Mouse (Mus musculus) forebrain, embryonic 12.5 days (tissue): Measurements from ENCODE around the gene Ttc30b. TPM values are rescaled to one million over a fixed set of nuclear protein-coding genes. Genes with fewer than 3 reads are reported as not detected.
"Not testable (repeated sequence)": the region's sequence is repeated elsewhere in the genome, so short reads cannot be mapped to it uniquely, and the experiment has no call there.

ENCODE experiments used
- ATAC-seq: fragments of 200-750 bp; cut with Nextera tagmentation; 2 replicates; pipeline ENCODE4 v1.8.0; 2017; ENCODE audit warnings: moderate TSS enrichment; ENCODE audit not compliant: low FRiP score
- H3K27ac ChIP-seq: fragments of 300-500 bp; sonication (generic); 2 replicates; pipeline ENCODE4 v1.5.1; 2016; ENCODE audit warnings: mild to moderate bottlenecking
- H3K27me3 ChIP-seq: fragments of 300-500 bp; sonication (generic); 2 replicates; pipeline ENCODE4 v1.6.1; 2016; ENCODE audit warnings: mild to moderate bottlenecking
- H3K36me3 ChIP-seq: fragments of 300-500 bp; sonication (generic); replicated peaks from 2 replicates; pipeline ENCODE4 v1.6.1; 2016; ENCODE audit warnings: mild to moderate bottlenecking
- H3K4me1 ChIP-seq: fragments of 300-500 bp; sonication (generic); 2 replicates; pipeline ENCODE4 v1.6.1; 2016
- H3K4me2 ChIP-seq: fragments of 300-500 bp; sonication (generic); 2 replicates; pipeline ENCODE4 v1.6.1; 2016; ENCODE audit warnings: mild to moderate bottlenecking, moderate library complexity
- H3K4me3 ChIP-seq: fragments of 300-500 bp; sonication (generic); replicated peaks from 2 replicates; pipeline ENCODE4 v1.5.1; 2016; ENCODE audit warnings: mild to moderate bottlenecking
- H3K9ac ChIP-seq: fragments of 300-500 bp; sonication (generic); 2 replicates; pipeline ENCODE4 v1.6.1; 2016; ENCODE audit warnings: mild to moderate bottlenecking
- H3K9me3 ChIP-seq: fragments of 300-500 bp; sonication (generic); 2 replicates; pipeline ENCODE4 v1.6.1; 2016
- WGBS: fragments of 180-500 bp; shearing (Covaris S2); methylation state at CpG from one replicate; pipeline ENCODE4 v1.1.7; 2016; 5-methylcytosine and 5-hydroxymethylcytosine counted together
- polyA plus RNA-seq: library from polyadenylated mRNA; unstranded; fragments of >200 nt; fragmentation: Nextera tagmentation; extraction: Ambion mirVana; gene quantifications from 2 replicates; pipeline ENCODE4 v1.2.1, GENCODE M21; 2016

Ttc30b gene
- polyA plus RNA-seq, 1 experiment from 2014 or later, result 7.8 TPM

GRCm38 (mm10) chr2:75964512-75964911 lies 26.1 kb upstream of the Ttc30b start:
- no peak overlapping the region for H3K9ac ChIP-seq
- ATAC-seq, result 0 out of 2 replicates have a peak, but pooled peaks have one; percentile 33
- peaks cover 29% of the 10 kb centered on the region for H3K4me1 ChIP-seq
- no peaks in the 10 kb centered on the region for H3K9me3 ChIP-seq
- H3K36me3 ChIP-seq, result no peaks in the 10 kb centered on the region
- WGBS, result 20% methylated on average over 14 of the region's 14 CpGs
- no peak overlapping the region for H3K27ac ChIP-seq
- peaks cover 5% of the 10 kb centered on the region; the same call in 1 of the 2 replicates for H3K27me3 ChIP-seq
- H3K4me3 ChIP-seq, result no peak overlapping the region
- H3K4me2 ChIP-seq, result peak overlapping the region; percentile 31

DNA sequence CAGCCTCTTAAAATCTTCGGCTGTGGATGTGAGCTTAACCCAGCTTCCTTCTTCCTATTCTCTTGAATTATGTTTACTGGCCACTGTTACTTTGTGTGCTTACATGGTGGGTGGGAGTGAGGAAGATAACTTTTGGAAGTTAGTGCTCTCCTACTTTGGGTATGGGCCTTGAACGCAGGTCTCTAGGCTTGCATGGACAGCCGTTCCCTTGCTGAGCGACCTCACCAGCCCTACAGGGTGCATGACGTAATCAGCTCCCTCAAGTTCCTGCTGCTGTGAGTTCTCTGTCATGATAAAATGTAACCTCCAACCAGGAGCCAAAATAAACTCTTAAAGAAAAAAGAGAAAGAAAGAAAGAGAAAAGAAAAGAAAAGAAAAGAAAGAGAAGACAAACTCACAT lies 25.7 kb upstream of the Ttc30b start:
- no peak for ATAC-seq
- Histone ChIP-seq H3K36me3 (no peaks in the 10 kb centered on the region), H3K27me3 (peaks cover 5% of the 10 kb centered on the region; the same call in 1 of the 2 replicates), H3K4me3 (no peak overlapping the region), H3K27ac (no peak overlapping the region), H3K9ac (no peak overlapping the region), H3K4me1 (peaks cover 33% of the 10 kb centered on the region), H3K4me2 (peak overlapping the region; percentile 31; the same call in 1 of the 2 replicates), H3K9me3 (no peaks in the 10 kb centered on the region)
- 80% methylated on average over 5 of the region's 5 CpGs for WGBS

DNA sequence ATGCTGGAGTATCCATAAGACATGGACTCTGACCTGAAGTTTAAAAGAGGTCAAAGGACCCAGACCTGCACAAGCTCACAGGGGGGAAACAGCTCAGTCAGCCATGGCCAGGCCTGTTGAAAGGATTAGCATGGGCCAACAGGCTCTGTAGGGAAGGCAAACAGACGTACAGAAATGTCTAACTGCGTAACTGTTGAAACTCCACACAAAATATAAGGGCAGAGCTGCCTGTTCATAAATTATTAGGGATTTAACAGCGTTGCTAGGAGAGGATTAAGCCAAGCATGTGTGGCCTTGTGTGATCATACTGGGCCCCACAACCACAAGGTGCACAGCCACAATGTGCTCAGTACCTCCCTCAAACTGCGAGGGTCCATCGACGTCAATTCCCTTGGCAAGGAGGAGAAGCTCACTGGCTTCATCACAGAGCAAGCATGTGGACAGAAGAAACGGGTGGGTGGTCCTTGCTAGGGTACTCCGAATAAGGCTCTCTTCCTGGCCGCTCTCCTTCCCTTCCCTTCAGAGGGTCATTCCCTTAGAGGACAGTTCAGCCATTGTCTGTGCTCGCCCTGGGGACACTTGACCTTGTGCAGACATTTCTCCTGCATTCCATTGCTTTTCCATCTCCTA lies 24.9 kb upstream of the Ttc30b start:
- peaks cover 40% of the 10 kb centered on the region for H3K4me1 ChIP-seq
- ATAC-seq, result no peak
- no peak overlapping the region for H3K9ac ChIP-seq
- no peak overlapping the region for H3K4me3 ChIP-seq
- peaks cover 5% of the 10 kb centered on the region; the same call in 1 of the 2 replicates for H3K27me3 ChIP-seq
- WGBS, result 57% methylated on average over 10 of the region's 10 CpGs
- H3K27ac ChIP-seq, result no peak overlapping the region
- no peaks in the 10 kb centered on the region for H3K36me3 ChIP-seq
- no peaks in the 10 kb centered on the region for H3K9me3 ChIP-seq
- no peak overlapping the region for H3K4me2 ChIP-seq

- H3K4me3 ChIP-seq, result no peak overlapping the region
- 52% methylated on average over 15 of the region's 15 CpGs for WGBS
- ATAC-seq, result no peak
- no peaks in the 10 kb centered on the region for H3K36me3 ChIP-seq
- H3K9me3 ChIP-seq, result no peaks in the 10 kb centered on the region
- peak overlapping the region; percentile 43 for H3K4me2 ChIP-seq
- H3K27me3 ChIP-seq, result peaks cover 5% of the 10 kb centered on the region; the same call in 1 of the 2 replicates
- H3K4me1 ChIP-seq, result peaks cover 36% of the 10 kb centered on the region
- H3K27ac ChIP-seq, result peak overlapping the region; percentile 51; the same call in 1 of the 2 replicates
- no peak overlapping the region for H3K9ac ChIP-seq
Measured at GRCm38 (mm10) chr2:75960366-75961330, 22.3 kb upstream of the Ttc30b start.

- Histone ChIP-seq H3K9ac (peak overlapping the region; percentile 33; the same call in 1 of the 2 replicates), H3K36me3 (no peaks in the 10 kb centered on the region), H3K27me3 (0 out of 2 replicates have a peak, but pooled peaks cover 5% of the 10 kb centered on the region), H3K4me1 (peaks cover 35% of the 10 kb centered on the region), H3K9me3 (no peaks in the 10 kb centered on the region), H3K4me3 (peak overlapping the region; percentile 11; the same call in 1 of the 2 replicates), H3K4me2 (peak overlapping the region; percentile 43), H3K27ac (peak overlapping the region; percentile 51; the same call in 1 of the 2 replicates)
- peak; percentile 62; the same call in 1 of the 2 replicates for ATAC-seq
- WGBS, result 7% methylated on average over 15 of the region's 15 CpGs
Measured at GRCm38 (mm10) chr2:75959850-75960365, 21.5 kb upstream of the Ttc30b start.

- no peak for ATAC-seq
- Histone ChIP-seq H3K4me3 (peak overlapping the region; percentile 11; the same call in 1 of the 2 replicates), H3K27ac (peak overlapping the region; percentile 51; the same call in 1 of the 2 replicates)
Measured at GRCm38 (mm10) chr2:75959183-75959849, 20.9 kb upstream of the Ttc30b start.

GRCm38 (mm10) chr2:75955709-75956108 lies 17.3 kb upstream of the Ttc30b start:
- ATAC-seq, result no peak
- Histone ChIP-seq H3K27ac (no peak overlapping the region), H3K9ac (no peak overlapping the region), H3K36me3 (no peaks in the 10 kb centered on the region), H3K27me3 (0 out of 2 replicates have a peak, but pooled peaks cover 2% of the 10 kb centered on the region), H3K4me3 (no peak overlapping the region), H3K4me1 (peaks cover 24% of the 10 kb centered on the region), H3K4me2 (no peak overlapping the region), H3K9me3 (no peaks in the 10 kb centered on the region)
- 42% methylated on average over 14 of the region's 14 CpGs for WGBS

More at GRCm38 (mm10) chr2:75959183-75959849, 20.9 kb upstream of the Ttc30b start:
- H3K36me3 ChIP-seq, result no peaks in the 10 kb centered on the region
- peaks cover 29% of the 10 kb centered on the region for H3K4me1 ChIP-seq
- no peak overlapping the region for H3K9ac ChIP-seq
- H3K4me2 ChIP-seq, result peak overlapping the region; percentile 43
- WGBS, result 24% methylated on average over 18 of the region's 18 CpGs
- H3K9me3 ChIP-seq, result no peaks in the 10 kb centered on the region
- H3K27me3 ChIP-seq, result 0 out of 2 replicates have a peak, but pooled peaks cover 5% of the 10 kb centered on the region

- 97% methylated on average over 5 of the region's 5 CpGs for WGBS
- peaks cover under 1% of the 10 kb centered on the region; the same call in 1 of the 2 replicates for H3K4me1 ChIP-seq
- no peaks in the 10 kb centered on the region for H3K36me3 ChIP-seq
- H3K9ac ChIP-seq, result no peak overlapping the region
- H3K27me3 ChIP-seq, result no peaks in the 10 kb centered on the region
- ATAC-seq, result no peak
- H3K4me3 ChIP-seq, result no peak overlapping the region
- H3K9me3 ChIP-seq, result no peaks in the 10 kb centered on the region
- no peak overlapping the region for H3K4me2 ChIP-seq
- no peak overlapping the region for H3K27ac ChIP-seq
Measured at GRCm38 (mm10) chr2:75953320-75953719, 14.9 kb upstream of the Ttc30b start.

GRCm38 (mm10) chr2:75950685-75951084 lies 12.3 kb upstream of the Ttc30b start:
- H3K36me3 ChIP-seq, result no peaks in the 10 kb centered on the region
- H3K27ac ChIP-seq, result no peak overlapping the region
- 89% methylated on average over 8 of the region's 8 CpGs for WGBS
- H3K9ac ChIP-seq, result no peak overlapping the region
- ATAC-seq, result no peak
- no peaks in the 10 kb centered on the region for H3K9me3 ChIP-seq
- no peak overlapping the region for H3K4me2 ChIP-seq
- no peaks in the 10 kb centered on the region for H3K4me1 ChIP-seq
- no peaks in the 10 kb centered on the region for H3K27me3 ChIP-seq
- no peak overlapping the region for H3K4me3 ChIP-seq

DNA sequence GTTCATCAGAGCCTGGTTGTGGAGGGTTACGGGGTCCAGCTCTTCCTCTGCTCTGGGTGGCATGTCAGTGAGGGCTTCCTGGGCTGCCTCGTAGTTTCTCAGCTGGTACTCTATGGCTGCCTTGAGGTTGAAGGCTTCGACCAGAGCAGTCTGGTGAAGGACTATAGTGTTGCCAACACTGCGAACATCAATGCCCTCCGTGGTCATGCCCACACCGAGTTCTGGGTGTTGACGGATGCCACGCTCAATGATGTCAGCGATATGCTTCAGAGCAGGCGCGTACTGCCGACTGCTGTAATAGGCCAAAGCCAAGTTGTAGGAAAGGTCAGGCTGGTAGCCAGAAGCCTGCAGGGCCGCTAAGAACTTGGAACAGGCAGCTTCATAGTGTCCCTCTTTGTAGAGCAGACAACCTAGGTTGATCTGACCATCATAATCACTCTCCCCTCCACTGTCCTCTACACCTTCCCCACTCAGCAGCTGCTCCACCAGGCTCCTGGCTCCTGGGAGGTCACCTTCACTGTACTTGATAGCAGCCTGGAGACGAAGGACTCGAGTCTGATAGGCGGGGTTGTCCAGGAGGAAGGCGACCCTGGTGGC lies 767 bp downstream of the Ttc30b start:
- H3K4me1 ChIP-seq, H3K36me3 ChIP-seq, H3K27me3 ChIP-seq, H3K9me3 ChIP-seq: not testable (repeated sequence)
- 0 out of 2 replicates have a peak, but pooled peaks have one; percentile 4 for ATAC-seq
- H3K4me2 ChIP-seq, result peak overlapping the region; percentile 64
- H3K4me3 ChIP-seq, result peak overlapping the region; percentile 56
- 0 out of 2 replicates have a peak overlapping the region, but pooled peaks have one; percentile 82 for H3K27ac ChIP-seq
- WGBS, result 69% methylated on average over 15 of the region's 17 CpGs
- H3K9ac ChIP-seq, result peak overlapping the region; percentile 58; the same call in 1 of the 2 replicates

DNA sequence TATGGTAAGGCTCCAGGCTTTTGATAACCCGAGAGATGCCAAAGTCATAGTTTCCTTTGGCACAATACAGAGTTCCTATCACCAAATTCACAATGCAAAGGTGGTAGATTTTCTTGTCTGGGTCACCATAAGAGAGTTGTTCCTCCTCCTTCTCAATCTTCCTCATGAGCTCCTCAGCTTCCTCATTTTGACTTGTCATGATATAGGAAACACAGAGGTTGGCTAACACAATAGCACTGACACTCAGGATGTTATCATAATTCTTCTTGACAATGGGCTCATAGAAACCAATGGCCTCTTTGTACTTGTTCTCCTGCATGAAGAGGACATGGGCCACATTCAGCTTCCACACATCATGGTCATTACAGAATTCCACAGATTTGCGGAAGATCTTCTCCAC lies 1.7 kb downstream of the Ttc30b start:
- not testable (repeated sequence) for H3K9me3 ChIP-seq, ATAC-seq, H3K9ac ChIP-seq, H3K4me1 ChIP-seq, H3K27me3 ChIP-seq, H3K36me3 ChIP-seq, H3K4me2 ChIP-seq, H3K4me3 ChIP-seq, H3K27ac ChIP-seq
- WGBS, result 91% methylated on average over 2 of the region's 2 CpGs
